12 mouse cellular contexts compared by ENCODE assay signal in the genomic region with DNA sequence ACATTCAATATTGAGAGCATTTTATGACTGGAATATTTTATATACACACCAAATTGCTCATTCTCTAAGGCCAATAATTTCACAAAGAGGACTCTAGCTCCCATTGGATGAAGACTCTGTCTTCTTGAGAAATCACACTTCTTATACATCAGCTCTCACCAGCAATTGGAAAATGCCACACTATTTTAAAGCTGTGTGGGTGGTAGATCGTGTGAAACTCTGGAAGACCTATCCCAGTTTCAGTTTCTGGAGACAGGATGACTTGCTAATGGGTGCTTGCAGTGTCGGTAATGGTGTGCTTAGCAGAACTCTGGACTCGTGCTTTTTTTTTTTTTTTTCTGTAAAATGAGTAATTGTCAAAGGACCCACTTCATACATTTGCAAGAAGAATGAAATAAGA.
"Had no signal": no experiment of that assay in that cellular context is flagged by ENCODE, and none has a peak within 500 bp of the region (broad histone marks: within the 10 kb centered on the region; RNA-seq: fewer than 3 reads in every experiment).

No protein-coding gene starts in this region.

- DNase-seq: lung, adult 18-20 months; lung, embryonic 14.5 days; lung, postnatal 10 days; lung, postnatal 4 days; midbrain, embryonic 14.5 days; retina, postnatal 1 day; right cerebral cortex, postnatal 25 days; right cerebral cortex, postnatal 4 days; spleen, adult 18-20 months; thymus, adult 2 months; thymus, postnatal 25 days; thymus, postnatal 4 days had no signal
